8 mouse cellular contexts compared by ENCODE assay signal in the genomic region with DNA sequence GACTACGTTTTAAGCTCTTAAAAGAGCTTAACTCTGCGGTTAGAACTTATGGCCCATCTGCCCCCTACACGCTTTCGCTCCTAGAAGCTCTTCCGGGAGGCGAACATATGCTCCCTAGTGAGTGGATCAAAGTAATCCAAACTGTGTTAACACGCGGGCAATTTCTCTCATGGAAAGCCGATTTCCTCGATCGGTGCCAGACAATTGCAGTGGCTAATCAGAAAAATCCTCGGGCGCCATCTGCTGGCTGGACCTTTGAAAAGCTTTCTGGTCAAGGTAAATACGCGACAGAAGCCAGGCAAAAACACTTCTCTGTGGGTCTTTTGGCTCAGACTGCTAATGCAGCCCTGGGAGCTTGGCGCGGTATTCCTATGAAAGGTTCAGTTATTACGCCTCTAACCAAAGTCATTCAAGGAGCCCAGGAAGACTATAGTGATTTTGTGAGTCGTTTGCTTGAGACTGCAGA. TPM values are rescaled to one million over a fixed set of nuclear protein-coding genes. Genes with fewer than 3 reads are reported as not detected.
DNase-seq lines count a peak whose midpoint lies in the region; ATAC-seq and TF ChIP-seq lines count a peak whose summit lies in the region.

No protein-coding gene starts in this region.

- ATAC-seq in forebrain, embryonic 12.5 days (ENCODE audit: low FRiP score) = peak; percentile 82
- ATAC-seq in heart, postnatal 0 days (ENCODE audit: insufficient read depth, low read depth) = peak; percentile 84
- peak; percentile 35; the same call in 1 of the 2 replicates for ATAC-seq in liver, embryonic 16.5 days (ENCODE audit: low read depth)
- ATAC-seq in neural tube, embryonic 13.5 days (ENCODE audit: low read depth) = peak; percentile 88

- H3K36me3 ChIP-seq in E14TG2a.4 (ENCODE audit: insufficient read depth, low read length) = no peaks in the 10 kb centered on the region
- H3K36me3 ChIP-seq in forebrain, embryonic 12.5 days (replicated peaks) = no peaks in the 10 kb centered on the region
- no peaks in the 10 kb centered on the region for H3K36me3 ChIP-seq in heart, postnatal 0 days (replicated peaks; ENCODE audit: control insufficient read depth, insufficient read depth, low read length)
- no peaks in the 10 kb centered on the region for H3K36me3 ChIP-seq in liver, embryonic 16.5 days (ENCODE audit: control insufficient read depth, insufficient read depth)
- no peaks in the 10 kb centered on the region for H3K36me3 ChIP-seq in neural tube, embryonic 13.5 days
- H3K36me3 ChIP-seq in testis, adult 2 months (ENCODE audit: control insufficient read depth, insufficient read depth, low read length) = no peaks in the 10 kb centered on the region

- DNase-seq in c-Kit-positive CD71-positive TER-119-positive erythroid progenitor cells, embryonic 14.5 days (ENCODE audit: low spot score) = peak; percentile 77
- peak; percentile 90 for DNase-seq in heart, postnatal 0 days (ENCODE audit: low spot score)
- DNase-seq in kidney, postnatal 4 days = peak; percentile 97 to 98

- peak overlapping the region; percentile 83 for H3K4me2 ChIP-seq in forebrain, embryonic 12.5 days
- peak overlapping the region; percentile 96 for H3K4me2 ChIP-seq in heart, postnatal 0 days (ENCODE audit: low read depth, low read length)
- H3K4me2 ChIP-seq in liver, embryonic 16.5 days (ENCODE audit: low read depth, low read length) = peak overlapping the region; percentile 83
- peak overlapping the region; percentile 92 for H3K4me2 ChIP-seq in neural tube, embryonic 13.5 days

- H3K9ac ChIP-seq in forebrain, embryonic 12.5 days = peak overlapping the region; percentile 57
- peak overlapping the region; percentile 74 for H3K9ac ChIP-seq in heart, postnatal 0 days (replicated peaks; ENCODE audit: low read depth, low read length)
- peak overlapping the region; percentile 57 for H3K9ac ChIP-seq in liver, embryonic 16.5 days (ENCODE audit: low read depth, low read length)
- peak overlapping the region; percentile 67 for H3K9ac ChIP-seq in neural tube, embryonic 13.5 days

- peak overlapping the region; percentile 81 for H3K4me3 ChIP-seq in E14TG2a.4 (replicated peaks; ENCODE audit: low read length)
- H3K4me3 ChIP-seq in forebrain, embryonic 12.5 days (replicated peaks) = peak overlapping the region; percentile 51
- peak overlapping the region; percentile 68 for H3K4me3 ChIP-seq in heart, postnatal 0 days (ENCODE audit: low read depth, low read length)
- H3K4me3 ChIP-seq in liver, embryonic 16.5 days (ENCODE audit: low read depth, low read length) = peak overlapping the region; percentile 58
- peak overlapping the region; percentile 53 for H3K4me3 ChIP-seq in neural tube, embryonic 13.5 days
- peak overlapping the region; percentile 84 for H3K4me3 ChIP-seq in testis, adult 2 months (ENCODE audit: control insufficient read depth, low read depth, low read length)

- peak; percentile 74 for TF ChIP-seq CTCF in E14TG2a.4 (conservative IDR thresholded peaks at IDR 0.05; ENCODE audit: low read length)
- TF ChIP-seq CTCF in heart, postnatal 0 days (IDR thresholded peaks at IDR 0.05; ENCODE audit: low read depth) = peak; percentile 79
- peak; percentile 52; the same call in 1 of the 2 replicates for TF ChIP-seq CTCF in testis, adult 2 months (IDR thresholded peaks at IDR 0.05; ENCODE audit: control insufficient read depth, insufficient read depth, insufficient replicate concordance, low read depth, low read length)

- no peak for TF ChIP-seq EP300 in heart, postnatal 0 days (IDR thresholded peaks at IDR 0.05; ENCODE audit: low read depth)

- peaks cover 7% of the 10 kb centered on the region for H3K9me3 ChIP-seq in E14TG2a.4 (ENCODE audit: low read length)
- H3K9me3 ChIP-seq in forebrain, embryonic 12.5 days = no peaks in the 10 kb centered on the region
- H3K9me3 ChIP-seq in heart, postnatal 0 days (replicated peaks; ENCODE audit: control insufficient read depth, low read length) = no peaks in the 10 kb centered on the region
- H3K9me3 ChIP-seq in liver, embryonic 16.5 days (replicated peaks; ENCODE audit: control insufficient read depth, low read length) = no peaks in the 10 kb centered on the region
- no peaks in the 10 kb centered on the region for H3K9me3 ChIP-seq in neural tube, embryonic 13.5 days

- TF ChIP-seq POLR2A in testis, adult 2 months (IDR thresholded peaks at IDR 0.05; ENCODE audit: control insufficient read depth, low read depth, low read length) = no peak

- H3K27me3 ChIP-seq in E14TG2a.4 (ENCODE audit: insufficient read depth, low read length) = peaks cover 67% of the 10 kb centered on the region
- peaks cover 29% of the 10 kb centered on the region for H3K27me3 ChIP-seq in forebrain, embryonic 12.5 days
- H3K27me3 ChIP-seq in heart, postnatal 0 days (ENCODE audit: control insufficient read depth, insufficient read depth, low read length) = no peaks in the 10 kb centered on the region
- H3K27me3 ChIP-seq in liver, embryonic 16.5 days (ENCODE audit: control insufficient read depth, insufficient read depth, low read depth, low read length) = peaks cover 32% of the 10 kb centered on the region
- H3K27me3 ChIP-seq in neural tube, embryonic 13.5 days = peaks cover 20% of the 10 kb centered on the region
- H3K27me3 ChIP-seq in testis, adult 2 months (ENCODE audit: control insufficient read depth, insufficient read depth, low read length) = no peaks in the 10 kb centered on the region

- H3K4me1 ChIP-seq in E14TG2a.4 (replicated peaks; ENCODE audit: low read depth, low read length) = peaks cover 10% of the 10 kb centered on the region
- peaks cover 11% of the 10 kb centered on the region for H3K4me1 ChIP-seq in forebrain, embryonic 12.5 days
- no peaks in the 10 kb centered on the region for H3K4me1 ChIP-seq in heart, postnatal 0 days (ENCODE audit: control insufficient read depth, insufficient read depth)
- H3K4me1 ChIP-seq in liver, embryonic 16.5 days (ENCODE audit: control insufficient read depth, low read depth, low read length) = no peaks in the 10 kb centered on the region; the same call in 1 of the 2 replicates
- peaks cover 20% of the 10 kb centered on the region for H3K4me1 ChIP-seq in neural tube, embryonic 13.5 days (replicated peaks)
- peaks cover 9% of the 10 kb centered on the region for H3K4me1 ChIP-seq in testis, adult 2 months (ENCODE audit: control insufficient read depth, insufficient read depth, low read length)

- WGBS in forebrain, embryonic 12.5 days = under 1% methylated on average over 19 of the region's 19 CpGs
- under 1% methylated on average over 19 of the region's 19 CpGs for WGBS in heart, postnatal 0 days
- WGBS in liver, embryonic 16.5 days (ENCODE audit: insufficient replicate concordance) = 0% methylated on average over 19 of the region's 19 CpGs
- under 1% methylated on average over 19 of the region's 19 CpGs for WGBS in neural tube, embryonic 13.5 days

- peak overlapping the region; percentile 82 for H3K27ac ChIP-seq in forebrain, embryonic 12.5 days
- H3K27ac ChIP-seq in heart, postnatal 0 days (ENCODE audit: low read depth) = peak overlapping the region; percentile 90
- no peak overlapping the region for H3K27ac ChIP-seq in liver, embryonic 16.5 days (ENCODE audit: low read length)
- H3K27ac ChIP-seq in neural tube, embryonic 13.5 days (replicated peaks) = peak overlapping the region; percentile 84
- H3K27ac ChIP-seq in testis, adult 2 months (ENCODE audit: control insufficient read depth, insufficient read depth, low read depth, low read length) = peak overlapping the region; percentile 87

RNA-seq across cellular contexts. Expression of a gene that starts 10.5 kb away (rescaled TPM):
- not detected in 2 replicates for polyA plus RNA-seq in forebrain, embryonic 12.5 days (2016; fragmentation: Nextera tagmentation; extraction: Ambion mirVana)
- not detected in 2 replicates for total RNA-seq in heart, postnatal 0 days (2014; rRNA removed; ENCODE audit: low replicate concordance)
- not detected in 2 replicates for polyA plus RNA-seq in heart, postnatal 0 days (2015; fragmentation: Nextera tagmentation; extraction: Ambion mirVana)
- not detected in 2 replicates for polyA plus RNA-seq in liver, embryonic 16.5 days (2015; fragmentation: Nextera tagmentation; extraction: Ambion mirVana)
- polyA plus RNA-seq in neural tube, embryonic 13.5 days (2015; fragmentation: Nextera tagmentation; extraction: Ambion mirVana) = not detected in 2 replicates
- not detected in 2 replicates for polyA plus RNA-seq in testis, adult 2 months (2012; rRNA removed)

RNA-seq across cellular contexts. Expression of a gene that starts 12.3 kb away (rescaled TPM):
- not detected in 2 replicates for polyA plus RNA-seq in forebrain, embryonic 12.5 days (2016; fragmentation: Nextera tagmentation; extraction: Ambion mirVana)
- total RNA-seq in heart, postnatal 0 days (2014; rRNA removed; ENCODE audit: low replicate concordance) = not detected in 2 replicates
- polyA plus RNA-seq in heart, postnatal 0 days (2015; fragmentation: Nextera tagmentation; extraction: Ambion mirVana) = not detected in 2 replicates
- not detected in 2 replicates for polyA plus RNA-seq in liver, embryonic 16.5 days (2015; fragmentation: Nextera tagmentation; extraction: Ambion mirVana)
- polyA plus RNA-seq in neural tube, embryonic 13.5 days (2015; fragmentation: Nextera tagmentation; extraction: Ambion mirVana) = not detected in 2 replicates
- not detected in 2 replicates for polyA plus RNA-seq in testis, adult 2 months (2012; rRNA removed)

RNA-seq across cellular contexts. Expression of a gene that starts 18.7 kb away (rescaled TPM):
- not detected in 2 replicates for polyA plus RNA-seq in forebrain, embryonic 12.5 days (2016; fragmentation: Nextera tagmentation; extraction: Ambion mirVana)
- not detected in 2 replicates for total RNA-seq in heart, postnatal 0 days (2014; rRNA removed; ENCODE audit: low replicate concordance)
- polyA plus RNA-seq in heart, postnatal 0 days (2015; fragmentation: Nextera tagmentation; extraction: Ambion mirVana) = not detected in 2 replicates
- not detected in 2 replicates for polyA plus RNA-seq in liver, embryonic 16.5 days (2015; fragmentation: Nextera tagmentation; extraction: Ambion mirVana)
- polyA plus RNA-seq in neural tube, embryonic 13.5 days (2015; fragmentation: Nextera tagmentation; extraction: Ambion mirVana) = not detected in 2 replicates
- polyA plus RNA-seq in testis, adult 2 months (2012; rRNA removed) = not detected in 2 replicates

RNA-seq across cellular contexts. Expression of a gene that starts 26.5 kb away (rescaled TPM):
- not detected in 2 replicates for polyA plus RNA-seq in forebrain, embryonic 12.5 days (2016; fragmentation: Nextera tagmentation; extraction: Ambion mirVana)
- not detected in 2 replicates for total RNA-seq in heart, postnatal 0 days (2014; rRNA removed; ENCODE audit: low replicate concordance)
- polyA plus RNA-seq in heart, postnatal 0 days (2015; fragmentation: Nextera tagmentation; extraction: Ambion mirVana) = not detected in 2 replicates
- polyA plus RNA-seq in liver, embryonic 16.5 days (2015; fragmentation: Nextera tagmentation; extraction: Ambion mirVana) = not detected in 2 replicates
- polyA plus RNA-seq in neural tube, embryonic 13.5 days (2015; fragmentation: Nextera tagmentation; extraction: Ambion mirVana) = not detected in 2 replicates
- not detected in 2 replicates for polyA plus RNA-seq in testis, adult 2 months (2012; rRNA removed)

RNA-seq across cellular contexts. Expression of a gene that starts 43.8 kb away (rescaled TPM):
- polyA plus RNA-seq in forebrain, embryonic 12.5 days (2016; fragmentation: Nextera tagmentation; extraction: Ambion mirVana) = not detected in 2 replicates
- total RNA-seq in heart, postnatal 0 days (2014; rRNA removed; ENCODE audit: low replicate concordance) = not detected in 2 replicates
- polyA plus RNA-seq in heart, postnatal 0 days (2015; fragmentation: Nextera tagmentation; extraction: Ambion mirVana) = not detected in 2 replicates
- polyA plus RNA-seq in liver, embryonic 16.5 days (2015; fragmentation: Nextera tagmentation; extraction: Ambion mirVana) = not detected in 2 replicates
- not detected in 2 replicates for polyA plus RNA-seq in neural tube, embryonic 13.5 days (2015; fragmentation: Nextera tagmentation; extraction: Ambion mirVana)
- not detected in 2 replicates for polyA plus RNA-seq in testis, adult 2 months (2012; rRNA removed)

Comparison
In these comparisons a context has a peak if more than half of its experiments do, and no peak if none do; other contexts are left out.
1. ATAC-seq: peak in every context shown above with its lines; median percentile 88 in neural tube, embryonic 13.5 days; 84 in heart, postnatal 0 days; 82 in forebrain, embryonic 12.5 days; 35 in liver, embryonic 16.5 days.